12 mouse cellular contexts compared by ENCODE assay signal in genomic region chr5:134453577-134453976, GRCm38 (mm10). TPM values are rescaled to one million over a fixed set of nuclear protein-coding genes. Genes with fewer than 3 reads are reported as not detected.
DNase-seq lines count a peak whose midpoint lies in the region; ATAC-seq and TF ChIP-seq lines count a peak whose summit lies in the region.
"Had no signal": no experiment of that assay in that cellular context is flagged by ENCODE, and none has a peak within 500 bp of the region (broad histone marks: within the 10 kb centered on the region; RNA-seq: fewer than 3 reads in every experiment).

No protein-coding gene starts in this region.

- WGBS in forebrain, embryonic 14.5 days = 6% methylated on average over 1 of the region's 1 CpGs
- 66% methylated on average over 1 of the region's 1 CpGs for WGBS in forebrain, embryonic 11.5 days
- WGBS in lung, embryonic 14.5 days = 16% methylated on average over 1 of the region's 1 CpGs
- WGBS in lung, postnatal 0 days = 27% methylated on average over 1 of the region's 1 CpGs
- WGBS in hindbrain, embryonic 13.5 days = 35% methylated on average over 1 of the region's 1 CpGs
- 17% methylated on average over 1 of the region's 1 CpGs for WGBS in midbrain, embryonic 15.5 days
- WGBS in stomach, postnatal 0 days = 3% methylated on average over 1 of the region's 1 CpGs

- 0 out of 2 replicates have a peak, but pooled peaks cover 6% of the 10 kb centered on the region for H3K36me3 ChIP-seq in forebrain, embryonic 14.5 days (ENCODE audit: control insufficient read depth, insufficient read depth, low read length)
- no peaks in the 10 kb centered on the region; the same call in 1 of the 2 replicates for H3K36me3 ChIP-seq in forebrain, embryonic 11.5 days (ENCODE audit: control insufficient read depth, insufficient read depth, low read length)
- H3K36me3 ChIP-seq in lung, embryonic 14.5 days (ENCODE audit: insufficient read depth) = peaks cover 7% of the 10 kb centered on the region; the same call in 1 of the 2 replicates
- no peaks in the 10 kb centered on the region; the same call in 1 of the 2 replicates for H3K36me3 ChIP-seq in lung, postnatal 0 days (ENCODE audit: insufficient read depth, low read length)
- peaks cover 10% of the 10 kb centered on the region for H3K36me3 ChIP-seq in hindbrain, embryonic 13.5 days
- H3K36me3 ChIP-seq in midbrain, embryonic 15.5 days (replicated peaks) = no peaks in the 10 kb centered on the region; the same call in 1 of the 2 replicates
- H3K36me3 ChIP-seq in stomach, postnatal 0 days (ENCODE audit: control insufficient read depth, insufficient read depth, low read length) = 0 out of 2 replicates have a peak, but pooled peaks cover 2% of the 10 kb centered on the region

- no peak overlapping the region; the same call in 1 of the 2 replicates for H3K4me2 ChIP-seq in forebrain, embryonic 14.5 days (ENCODE audit: low read length)
- H3K4me2 ChIP-seq in forebrain, embryonic 11.5 days (ENCODE audit: low read depth, low read length, severe bottlenecking) = no peak overlapping the region
- H3K4me2 ChIP-seq in lung, embryonic 14.5 days = peak overlapping the region; percentile 86; the same call in 1 of the 2 replicates
- no peak overlapping the region for H3K4me2 ChIP-seq in lung, postnatal 0 days (replicated peaks; ENCODE audit: low read depth, low read length)
- H3K4me2 ChIP-seq in hindbrain, embryonic 13.5 days = peak overlapping the region; percentile 96; the same call in 1 of the 2 replicates
- peak overlapping the region; percentile 66; the same call in 1 of the 2 replicates for H3K4me2 ChIP-seq in midbrain, embryonic 15.5 days
- H3K4me2 ChIP-seq in stomach, postnatal 0 days (replicated peaks; ENCODE audit: low read depth) = no peak overlapping the region

- ATAC-seq in forebrain, embryonic 14.5 days = no peak
- ATAC-seq in forebrain, embryonic 11.5 days (replicated peaks; ENCODE audit: low FRiP score) = no peak
- ATAC-seq in lung, embryonic 14.5 days (ENCODE audit: insufficient read depth) = no peak
- no peak for ATAC-seq in lung, postnatal 0 days
- ATAC-seq in hindbrain, embryonic 13.5 days (ENCODE audit: low FRiP score) = no peak
- no peak for ATAC-seq in midbrain, embryonic 15.5 days (replicated peaks)
- no peak for ATAC-seq in stomach, postnatal 0 days (ENCODE audit: low FRiP score, low TSS enrichment)
- ATAC-seq: Patski had no signal

- no peak overlapping the region for H3K4me3 ChIP-seq in forebrain, embryonic 14.5 days (ENCODE audit: low read depth, low read length)
- no peak overlapping the region for H3K4me3 ChIP-seq in forebrain, embryonic 11.5 days (ENCODE audit: low read depth, low read length)
- no peak overlapping the region; the same call in 1 of the 2 replicates for H3K4me3 ChIP-seq in lung, embryonic 14.5 days (ENCODE audit: low read depth, low read length)
- H3K4me3 ChIP-seq in lung, postnatal 0 days (ENCODE audit: low read depth, low read length) = no peak overlapping the region
- H3K4me3 ChIP-seq in hindbrain, embryonic 13.5 days = no peak overlapping the region
- no peak overlapping the region for H3K4me3 ChIP-seq in midbrain, embryonic 15.5 days
- no peak overlapping the region for H3K4me3 ChIP-seq in stomach, postnatal 0 days (ENCODE audit: low read depth, low read length)

- H3K9me3 ChIP-seq in forebrain, embryonic 14.5 days (replicated peaks; ENCODE audit: control insufficient read depth, low read length) = 0 out of 2 replicates have a peak, but pooled peaks cover 2% of the 10 kb centered on the region
- no peaks in the 10 kb centered on the region; the same call in 1 of the 2 replicates for H3K9me3 ChIP-seq in forebrain, embryonic 11.5 days (ENCODE audit: control insufficient read depth, low read length)
- no peaks in the 10 kb centered on the region for H3K9me3 ChIP-seq in lung, embryonic 14.5 days (ENCODE audit: low read depth, low read length)
- no peaks in the 10 kb centered on the region for H3K9me3 ChIP-seq in lung, postnatal 0 days (ENCODE audit: low read length)
- no peaks in the 10 kb centered on the region for H3K9me3 ChIP-seq in hindbrain, embryonic 13.5 days
- H3K9me3 ChIP-seq in midbrain, embryonic 15.5 days = no peaks in the 10 kb centered on the region
- H3K9me3 ChIP-seq in stomach, postnatal 0 days (ENCODE audit: control insufficient read depth, low read length) = no peaks in the 10 kb centered on the region

- TF ChIP-seq EP300 in lung, postnatal 0 days (IDR thresholded peaks at IDR 0.05) = no peak
- no peak for TF ChIP-seq EP300 in stomach, postnatal 0 days (optimal IDR thresholded peaks at IDR 0.05)

- H3K27ac ChIP-seq in forebrain, embryonic 14.5 days (ENCODE audit: low read depth, low read length) = no peak overlapping the region
- no peak overlapping the region for H3K27ac ChIP-seq in forebrain, embryonic 11.5 days (ENCODE audit: low read depth, low read length)
- no peak overlapping the region for H3K27ac ChIP-seq in lung, embryonic 14.5 days (ENCODE audit: low read depth)
- no peak overlapping the region for H3K27ac ChIP-seq in lung, postnatal 0 days (ENCODE audit: low read length)
- H3K27ac ChIP-seq in hindbrain, embryonic 13.5 days = peak overlapping the region; percentile 24; the same call in 1 of the 2 replicates
- no peak overlapping the region for H3K27ac ChIP-seq in midbrain, embryonic 15.5 days
- H3K27ac ChIP-seq in stomach, postnatal 0 days (replicated peaks) = no peak overlapping the region

- H3K27me3 ChIP-seq in forebrain, embryonic 14.5 days (replicated peaks; ENCODE audit: control insufficient read depth, insufficient read depth, low read length) = no peaks in the 10 kb centered on the region
- no peaks in the 10 kb centered on the region for H3K27me3 ChIP-seq in forebrain, embryonic 11.5 days (ENCODE audit: control insufficient read depth, insufficient read depth, low read length)
- no peaks in the 10 kb centered on the region for H3K27me3 ChIP-seq in lung, embryonic 14.5 days (ENCODE audit: insufficient read depth, low read length)
- no peaks in the 10 kb centered on the region for H3K27me3 ChIP-seq in lung, postnatal 0 days (replicated peaks; ENCODE audit: insufficient read depth, low read length)
- no peaks in the 10 kb centered on the region for H3K27me3 ChIP-seq in hindbrain, embryonic 13.5 days
- H3K27me3 ChIP-seq in midbrain, embryonic 15.5 days (replicated peaks) = no peaks in the 10 kb centered on the region
- no peaks in the 10 kb centered on the region for H3K27me3 ChIP-seq in stomach, postnatal 0 days (ENCODE audit: control insufficient read depth, insufficient read depth, low read length)
- H3K27me3 ChIP-seq: Patski had no signal

- TF ChIP-seq CTCF in lung, embryonic 14.5 days (IDR thresholded peaks at IDR 0.05; ENCODE audit: low read depth) = no peak
- TF ChIP-seq CTCF in lung, postnatal 0 days (IDR thresholded peaks at IDR 0.05) = no peak
- no peak for TF ChIP-seq CTCF in stomach, postnatal 0 days (IDR thresholded peaks at IDR 0.05; ENCODE audit: low read depth)

- H3K9ac ChIP-seq in forebrain, embryonic 14.5 days (ENCODE audit: low read length) = no peak overlapping the region
- no peak overlapping the region for H3K9ac ChIP-seq in forebrain, embryonic 11.5 days (ENCODE audit: low read length)
- no peak overlapping the region for H3K9ac ChIP-seq in lung, embryonic 14.5 days
- no peak overlapping the region for H3K9ac ChIP-seq in lung, postnatal 0 days (replicated peaks; ENCODE audit: low read depth)
- H3K9ac ChIP-seq in hindbrain, embryonic 13.5 days = peak overlapping the region; percentile 24; the same call in 1 of the 2 replicates
- H3K9ac ChIP-seq in midbrain, embryonic 15.5 days = no peak overlapping the region
- no peak overlapping the region for H3K9ac ChIP-seq in stomach, postnatal 0 days (ENCODE audit: low read length)

- peak; percentile 58 for DNase-seq in forebrain, embryonic 14.5 days (ENCODE audit: low spot score)
- no peak for DNase-seq in forebrain, embryonic 11.5 days (ENCODE audit: low spot score)
- DNase-seq in lung, embryonic 14.5 days = peak; percentile 24
- no peak for DNase-seq in lung, postnatal 0 days (ENCODE audit: low spot score)
- DNase-seq in right cerebral cortex, postnatal 36 days (ENCODE audit: low spot score in 2 of 2) = no peak
- DNase-seq in stomach, postnatal 0 days (ENCODE audit: low spot score) = no peak
- DNase-seq: liver; lung, postnatal 36 days; retina, postnatal 1 day had no signal

- H3K4me1 ChIP-seq in forebrain, embryonic 14.5 days (ENCODE audit: control insufficient read depth, insufficient read depth, low read length) = peaks cover 14% of the 10 kb centered on the region
- peaks cover 4% of the 10 kb centered on the region; the same call in 1 of the 2 replicates for H3K4me1 ChIP-seq in forebrain, embryonic 11.5 days (replicated peaks; ENCODE audit: control insufficient read depth, insufficient read depth, low read length)
- H3K4me1 ChIP-seq in lung, embryonic 14.5 days (ENCODE audit: insufficient read depth) = no peaks in the 10 kb centered on the region
- peaks cover 5% of the 10 kb centered on the region for H3K4me1 ChIP-seq in lung, postnatal 0 days (ENCODE audit: insufficient read depth, low read depth, low read length)
- peaks cover 26% of the 10 kb centered on the region for H3K4me1 ChIP-seq in hindbrain, embryonic 13.5 days (replicated peaks)
- peaks cover 25% of the 10 kb centered on the region for H3K4me1 ChIP-seq in midbrain, embryonic 15.5 days
- no peaks in the 10 kb centered on the region for H3K4me1 ChIP-seq in stomach, postnatal 0 days (replicated peaks; ENCODE audit: control insufficient read depth, insufficient read depth)

RNA-seq across cellular contexts. Expression of gene Gtf2ird1, which starts 2.9 kb away (rescaled TPM):
- 50.9 and 60.7 TPM in 2 replicates for polyA plus RNA-seq in forebrain, embryonic 14.5 days (2014; fragmentation: Nextera tagmentation; extraction: Ambion mirVana)
- 99.8 and 103 TPM in 2 replicates for polyA plus RNA-seq in forebrain, embryonic 11.5 days (2014; fragmentation: Nextera tagmentation; extraction: Ambion mirVana)
- polyA plus RNA-seq in lung, embryonic 14.5 days (2014; fragmentation: Nextera tagmentation; extraction: Ambion mirVana) = 82.5 and 85.6 TPM in 2 replicates
- polyA plus RNA-seq in lung, postnatal 0 days (2015; fragmentation: Nextera tagmentation; extraction: Ambion mirVana) = 31.9 and 36.1 TPM in 2 replicates
- polyA plus RNA-seq in hindbrain, embryonic 13.5 days (2015; fragmentation: Nextera tagmentation; extraction: Ambion mirVana) = 74.5 and 76.0 TPM in 2 replicates
- 89.0 and 90.2 TPM in 2 replicates for polyA plus RNA-seq in midbrain, embryonic 15.5 days (2015; fragmentation: Nextera tagmentation; extraction: Ambion mirVana)
- polyA plus RNA-seq in stomach, postnatal 0 days (2015; fragmentation: Nextera tagmentation; extraction: Ambion mirVana) = 42.4 and 47.0 TPM in 2 replicates

Comparison
In these comparisons a context has a peak if more than half of its experiments do, and no peak if none do; other contexts are left out.
1. DNase-seq: peak in forebrain, embryonic 14.5 days (single experiment) and lung, embryonic 14.5 days (single experiment); none in forebrain, embryonic 11.5 days (single experiment), lung, postnatal 0 days (single experiment), right cerebral cortex, postnatal 36 days (0 of 2) and stomach, postnatal 0 days (single experiment).
2. H3K4me2 ChIP-seq: peak in lung, embryonic 14.5 days (single experiment), hindbrain, embryonic 13.5 days (single experiment) and midbrain, embryonic 15.5 days (single experiment); none in forebrain, embryonic 14.5 days (single experiment), forebrain, embryonic 11.5 days (single experiment), lung, postnatal 0 days (single experiment) and stomach, postnatal 0 days (single experiment).